Mouse (Mus musculus): ENCODE measurements at regions not wholly inside any gene's neighbourhood (a gene's known extent, or its start where the extent isn't known, plus 50 kb on each side); places are given as distances from the start of the nearest gene placed in this dataset.

DNA sequence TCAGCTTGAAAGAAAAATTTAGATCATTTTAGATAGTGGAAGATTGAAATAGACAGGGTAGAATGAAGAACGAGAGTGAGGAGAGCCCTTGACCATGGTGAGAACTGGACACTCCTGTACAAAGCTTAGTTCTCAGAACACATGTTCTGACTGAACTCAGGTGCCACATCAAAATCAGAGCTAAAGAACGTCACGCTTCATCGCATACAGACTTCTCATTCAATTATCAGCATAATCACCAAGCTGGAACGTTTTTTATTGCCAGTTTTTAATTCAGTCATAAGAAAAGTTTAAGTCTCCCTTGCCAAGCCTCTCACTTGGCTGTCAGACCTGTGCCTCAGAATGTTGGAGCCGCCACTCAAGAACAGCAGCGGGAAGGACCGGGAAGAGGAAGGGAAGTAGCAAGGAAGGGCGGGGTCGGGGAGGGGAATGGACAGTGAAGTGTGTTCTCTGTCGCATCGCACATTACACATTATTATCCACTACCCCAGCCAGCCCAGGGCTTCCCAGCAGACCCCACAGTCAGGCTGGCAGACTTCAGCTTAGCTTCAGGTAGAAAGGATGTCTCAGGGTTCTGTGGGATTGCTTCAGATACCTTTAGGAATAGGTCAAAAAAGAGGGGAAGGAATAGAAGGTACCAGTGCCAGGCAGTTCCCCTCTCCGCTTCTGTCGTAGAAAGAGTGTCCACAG, 140.1 kb upstream of the Smim15 start:
- no peak for DNase-seq

DNA sequence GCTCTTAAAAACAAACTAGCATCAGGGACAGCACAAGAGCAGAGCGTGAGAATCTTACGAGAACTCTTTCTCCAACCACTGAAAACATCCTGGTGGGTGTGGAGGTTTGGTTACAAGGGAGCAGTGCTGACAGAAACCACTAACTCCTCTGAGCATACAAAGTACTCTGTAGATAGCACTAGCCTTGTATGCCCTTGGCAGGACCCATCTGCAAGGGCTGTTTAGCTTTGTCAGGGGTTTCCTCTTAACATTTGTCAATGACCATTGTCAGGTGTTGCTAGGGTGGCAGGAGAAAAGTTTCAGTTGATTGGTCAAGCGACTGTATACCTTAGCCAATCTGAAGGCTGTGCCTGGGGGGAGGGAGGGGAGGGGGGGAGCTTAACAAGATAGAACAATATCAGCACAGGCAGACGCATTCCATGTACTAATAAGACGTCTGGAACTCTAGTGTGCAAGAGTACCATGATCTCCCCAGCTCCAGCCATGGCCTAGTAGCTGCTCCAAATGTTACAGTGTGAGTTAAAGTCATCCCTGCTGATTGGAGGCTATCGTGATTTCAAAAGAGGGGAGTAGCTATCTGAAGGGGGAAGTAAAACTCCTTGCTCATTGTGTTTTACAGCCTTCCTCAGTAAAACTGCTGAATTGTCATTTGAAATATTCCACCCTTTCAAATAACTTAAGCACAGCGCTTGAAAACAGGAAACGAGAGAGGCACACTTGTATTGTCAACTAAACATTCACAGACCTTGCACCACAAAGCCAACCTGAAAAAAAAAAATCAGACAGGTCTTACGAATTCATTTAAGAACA, 140.9 kb upstream of the Smim15 start:
- peak in 1 of 2 experiments; percentile 16 for DNase-seq

DNA sequence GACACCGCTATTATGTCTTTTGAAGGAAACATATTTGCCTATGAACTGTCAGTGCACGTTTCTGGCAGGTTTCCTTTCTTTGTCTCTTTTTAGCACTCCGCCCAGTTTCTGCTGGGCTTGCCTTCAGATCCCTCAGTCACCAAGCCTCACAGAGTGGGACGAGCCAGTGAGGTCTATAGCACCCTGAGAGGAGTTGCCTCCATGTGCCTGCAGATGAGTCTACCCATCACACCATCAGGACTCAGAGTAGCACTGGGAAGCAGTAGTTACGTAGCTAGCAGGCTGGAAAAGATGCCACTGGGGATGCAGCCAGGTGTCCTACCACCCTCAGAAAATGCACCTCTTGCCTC, 141.5 kb upstream of the Smim15 start:
- peak in 1 of 2 experiments; percentile 9 for DNase-seq

DNA sequence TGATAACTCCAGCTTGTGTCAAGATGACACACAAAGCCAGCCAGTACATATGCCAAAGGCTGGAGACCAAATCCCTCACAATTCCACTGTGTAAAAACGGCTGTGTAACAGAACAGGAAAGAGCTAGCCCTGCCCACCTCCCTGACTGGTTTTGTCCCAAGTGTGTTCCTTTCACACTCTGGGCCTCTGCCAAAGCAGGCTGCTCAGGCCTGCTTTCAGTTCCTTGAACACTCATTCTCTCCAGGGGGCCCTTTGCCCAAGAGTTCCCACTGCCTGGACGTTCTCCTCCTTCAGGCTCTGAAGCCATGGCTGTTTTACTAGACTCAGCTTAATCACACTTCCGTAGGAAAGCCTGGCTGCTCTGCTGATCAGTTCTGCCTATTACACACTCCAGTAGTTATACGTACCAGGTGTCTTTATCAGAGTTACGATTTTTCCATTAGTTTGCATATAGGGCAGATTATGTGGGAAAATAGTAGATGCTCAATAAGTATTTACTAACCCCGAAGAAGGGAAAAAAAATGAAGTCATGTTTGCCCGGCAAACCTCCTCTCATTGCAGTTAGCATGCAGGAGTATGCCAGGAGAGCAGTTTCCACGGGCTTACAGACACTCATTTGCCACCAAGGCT, 144.5 kb upstream of the Smim15 start:
- no peak for DNase-seq

DNA sequence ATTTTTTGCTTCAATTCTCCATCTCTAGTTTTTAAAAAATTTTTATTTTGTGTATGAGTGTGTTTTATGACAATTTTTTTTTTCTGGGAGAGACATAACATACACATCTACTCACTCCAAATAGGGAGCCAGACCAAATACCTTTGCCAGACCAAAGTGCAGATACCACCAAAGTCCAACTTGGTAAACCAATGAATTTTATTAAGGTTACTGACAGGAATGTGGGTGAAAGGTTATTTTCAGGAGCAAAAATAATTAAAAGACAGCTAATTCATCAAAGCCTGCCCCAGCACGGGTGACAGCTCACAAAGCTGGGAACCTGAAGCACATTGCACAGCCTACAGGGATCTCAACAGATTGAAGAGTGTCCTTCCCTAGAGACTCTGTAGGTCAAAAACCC, 146.6 kb upstream of the Smim15 start:
- no peak for DNase-seq

DNA sequence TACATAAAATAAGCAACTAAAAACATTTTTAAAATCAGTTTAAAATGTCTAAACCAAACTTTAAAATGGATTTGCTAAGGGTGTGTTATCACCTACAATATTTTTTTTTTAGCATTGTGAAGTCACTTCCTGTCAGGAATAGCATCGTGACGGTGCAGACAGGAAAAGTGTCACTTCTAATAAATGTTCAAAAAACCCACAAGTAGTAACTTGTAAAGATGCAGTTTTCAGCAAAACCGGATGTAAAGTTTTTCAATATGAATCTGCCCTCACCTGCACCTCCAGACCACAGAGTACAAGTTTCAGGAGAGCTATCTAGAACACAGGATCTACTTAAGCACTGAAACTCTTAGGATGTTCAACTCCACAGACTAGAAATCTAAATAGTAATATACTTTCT, 147.1 kb upstream of the Smim15 start:
- no peak for DNase-seq

DNA sequence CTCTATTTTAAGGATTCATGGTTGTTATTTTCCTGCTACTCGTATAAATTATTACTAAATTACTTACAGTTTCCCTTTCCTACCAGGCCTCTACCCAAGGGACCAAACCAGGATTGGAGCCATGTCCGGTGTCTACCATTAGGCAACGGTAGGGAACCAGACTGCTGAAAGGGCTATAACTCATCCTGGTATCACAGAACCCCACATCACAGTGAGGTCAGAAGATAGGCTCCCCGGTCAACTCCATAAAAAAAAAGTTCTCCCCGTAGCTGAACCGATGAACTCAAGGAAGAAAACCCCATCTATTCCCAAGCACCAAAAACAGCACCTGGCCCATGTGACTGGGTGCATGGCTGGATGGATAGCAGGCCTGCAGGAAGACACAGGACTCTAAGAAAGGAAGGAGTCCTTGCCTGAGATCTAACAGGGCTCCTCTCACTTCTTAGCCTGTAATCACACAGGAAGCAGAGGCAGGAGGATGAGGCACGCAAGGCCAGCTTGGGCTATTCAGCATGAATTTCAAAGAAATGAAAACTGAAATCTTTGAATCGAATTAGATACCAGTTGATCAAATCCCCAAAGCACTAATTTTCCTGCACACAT, 150.6 kb upstream of the Smim15 start:
- no peak for DNase-seq

DNA sequence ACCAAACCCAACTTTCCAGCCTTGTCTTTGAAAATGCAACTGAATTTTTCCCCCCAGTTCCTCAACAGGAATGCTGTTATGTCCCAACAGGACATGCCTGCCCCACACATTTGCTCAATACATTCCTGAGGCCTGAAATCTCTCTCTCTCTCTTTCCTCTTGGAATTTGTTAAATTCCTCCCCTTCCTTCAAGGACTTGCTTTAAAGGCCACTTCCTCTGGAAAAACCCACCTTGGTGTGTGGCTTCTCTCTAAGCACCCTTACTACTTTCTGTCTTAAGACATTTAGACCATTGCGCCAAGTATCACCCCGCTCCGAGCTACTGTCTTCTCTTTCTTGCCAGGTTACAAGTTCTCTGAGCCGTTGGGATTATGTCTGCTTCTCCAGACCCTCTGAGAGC, 151.2 kb upstream of the Smim15 start:
- DNase-seq = no peak

DNA sequence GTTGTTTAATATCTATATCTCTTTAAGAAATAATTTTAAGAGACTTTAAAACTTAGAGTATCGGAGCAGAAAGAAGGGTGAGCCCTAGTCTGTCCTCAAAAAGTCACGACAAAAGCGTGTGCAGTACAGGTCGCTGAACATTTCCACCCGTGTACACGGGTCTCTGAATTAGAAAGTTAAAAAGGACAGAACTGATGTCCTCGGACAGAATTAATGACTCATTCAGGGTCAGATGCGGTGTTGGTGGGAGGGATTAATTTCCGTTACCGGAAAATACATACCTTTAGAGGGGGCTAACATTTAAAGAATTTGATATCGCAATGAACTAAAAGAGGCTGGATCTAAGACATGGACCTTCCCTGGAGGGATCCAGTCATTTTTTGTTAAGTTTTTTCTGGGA, 152.3 kb upstream of the Smim15 start:
- no peak for DNase-seq

DNA sequence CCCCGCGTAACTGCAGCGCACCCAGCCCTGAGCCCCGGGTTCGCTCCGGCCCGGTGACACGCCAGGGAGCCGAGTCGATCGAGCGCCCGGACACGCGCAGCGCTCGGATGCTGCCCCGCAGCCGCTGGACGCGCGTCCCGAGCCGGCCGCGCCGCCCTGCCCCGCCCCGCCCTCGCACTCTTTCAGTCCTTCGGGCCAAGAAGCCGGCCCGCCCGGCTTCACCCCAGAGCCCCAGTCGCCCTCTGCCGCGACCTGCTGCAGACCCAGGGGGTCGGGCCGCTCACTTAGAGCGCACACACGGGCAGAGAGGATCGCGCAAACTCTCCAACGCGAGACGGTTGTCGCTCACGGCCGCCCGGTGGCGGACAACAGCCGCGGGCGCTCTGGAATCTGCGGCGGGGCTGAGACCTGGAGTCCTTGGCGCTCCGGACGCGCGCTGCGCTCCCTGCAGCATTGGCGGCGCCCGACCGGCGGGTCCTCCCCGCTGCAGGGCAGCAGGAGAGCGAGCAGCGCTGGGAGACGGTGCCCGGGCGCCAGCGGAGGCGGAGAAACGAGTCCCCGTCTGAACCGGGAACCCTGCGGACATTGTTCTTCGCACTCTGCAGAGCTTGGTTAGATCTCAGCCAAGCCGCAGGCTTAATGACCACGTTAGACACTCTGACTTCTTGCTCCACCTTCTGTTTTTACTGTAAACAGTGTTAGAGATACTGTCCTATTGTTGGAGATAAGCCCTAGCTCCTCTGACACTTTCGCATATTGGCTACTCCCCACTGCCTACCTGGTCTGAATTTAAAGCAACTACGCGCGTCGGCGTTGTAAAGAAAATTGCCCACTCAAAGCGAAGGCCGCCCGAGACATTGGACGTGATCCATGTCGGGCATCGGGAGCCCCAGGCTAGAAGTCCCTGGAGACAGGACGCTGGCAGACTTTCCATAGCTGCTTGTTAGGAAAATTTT, 153.1 kb upstream of the Smim15 start:
- peak; percentile 60 to 65 for DNase-seq

DNA sequence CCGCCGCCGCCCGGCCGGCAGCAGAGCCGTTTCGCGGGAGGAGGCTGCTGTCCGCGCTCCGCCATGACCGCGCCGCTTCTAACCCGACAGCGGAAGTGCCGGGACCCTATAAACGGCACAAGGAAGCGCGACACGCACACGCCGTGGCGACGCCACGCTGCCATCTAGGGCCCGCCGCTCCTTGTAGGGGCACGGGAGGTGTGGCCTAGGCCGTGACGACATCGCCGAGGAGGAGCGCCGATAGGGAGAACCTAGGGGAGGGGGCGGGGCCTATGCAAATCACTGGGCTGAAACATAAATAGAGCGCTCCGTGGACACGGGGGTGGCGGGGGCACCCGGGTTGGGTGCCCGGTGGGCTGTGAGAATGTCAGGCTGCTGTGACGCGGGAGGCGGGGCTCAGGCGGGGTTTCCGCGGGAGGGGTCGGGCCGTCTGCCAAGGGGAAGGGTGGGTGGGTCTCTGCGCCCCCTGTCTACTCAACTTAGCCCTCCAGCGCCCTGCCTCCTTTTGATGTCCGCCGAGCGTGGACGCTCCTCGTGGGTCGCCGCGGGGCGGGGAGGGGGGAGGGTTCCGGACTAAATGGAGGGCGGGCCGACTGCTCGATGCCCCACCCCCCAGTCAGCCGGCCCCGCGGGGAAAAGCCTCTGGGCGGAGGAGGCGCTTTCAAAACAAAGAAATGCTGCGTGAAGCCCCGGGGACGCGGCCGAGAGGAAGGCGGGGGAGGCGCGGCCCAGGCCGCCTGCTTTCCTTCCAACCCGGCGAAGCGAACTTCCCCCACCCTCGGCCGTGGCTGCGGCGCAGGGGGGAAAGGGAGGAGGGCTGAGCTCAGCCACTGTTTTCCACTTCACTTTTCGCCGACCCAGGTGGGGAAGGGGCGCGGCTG, 154.0 kb upstream of the Smim15 start:
- peak; percentile 99 to 100 for DNase-seq

DNA sequence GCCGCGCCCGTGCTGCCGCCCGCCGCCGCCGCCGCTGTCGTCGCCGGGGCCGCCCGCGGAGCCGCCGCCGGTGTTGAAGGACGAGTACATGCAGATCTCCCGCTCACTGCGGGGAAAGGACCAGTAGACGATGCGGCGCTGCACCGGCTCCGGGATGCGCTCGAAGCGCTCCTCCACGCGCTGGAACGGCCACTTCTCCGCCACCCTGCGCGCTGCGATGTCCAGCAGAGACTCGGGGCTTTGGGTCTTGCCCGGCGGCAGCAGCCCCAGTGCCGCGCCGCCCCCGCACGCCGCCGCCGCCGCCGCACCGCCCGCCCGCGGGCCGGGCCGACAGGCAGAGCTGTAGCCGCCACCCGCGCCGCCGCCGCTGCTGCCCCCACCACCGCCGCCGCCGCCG, 154.7 kb upstream of the Smim15 start:
- no peak for DNase-seq

DNA sequence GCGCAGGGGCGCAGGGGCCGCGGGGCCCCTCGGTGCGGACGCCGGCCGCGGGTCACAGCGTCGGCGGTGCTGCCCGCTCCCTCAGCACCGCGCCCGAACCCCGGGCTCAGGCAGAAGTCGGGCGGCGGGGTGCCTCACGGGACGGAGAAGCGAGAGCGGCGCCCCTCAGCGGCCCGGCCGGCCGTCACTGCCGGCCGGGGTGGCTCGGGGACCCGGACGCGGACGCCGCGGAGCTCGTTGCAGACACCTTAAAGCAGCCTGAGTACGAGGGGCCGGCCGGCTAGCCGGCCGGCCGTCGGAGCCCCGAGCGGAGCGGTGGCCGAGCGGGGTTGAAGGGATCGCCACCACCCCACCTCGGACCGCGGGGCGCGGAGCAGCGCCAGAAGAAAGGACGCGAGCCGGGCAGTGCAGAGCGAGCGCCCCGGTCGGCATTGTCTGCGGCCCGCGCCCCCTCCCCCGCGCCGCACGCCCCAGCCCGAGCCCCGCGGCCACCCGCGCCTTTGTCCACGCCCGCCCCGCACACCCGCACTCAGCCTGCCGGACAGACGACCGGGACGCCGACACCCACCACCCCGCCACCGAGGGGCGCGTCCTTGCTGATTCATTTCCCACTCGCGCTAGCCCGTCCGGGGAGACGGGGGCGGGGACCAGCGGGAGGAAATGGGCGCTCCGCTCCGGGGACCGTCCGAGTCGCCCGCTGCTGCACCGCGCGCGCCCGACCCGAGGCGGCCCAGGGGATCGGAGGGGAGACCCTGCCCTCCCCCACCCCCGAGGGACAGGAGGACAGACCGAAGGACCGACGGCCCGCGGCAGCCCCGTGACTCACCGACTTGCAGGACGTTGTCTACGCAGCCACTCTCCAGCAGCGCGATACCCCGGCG, 155.4 kb upstream of the Smim15 start:
- peak; percentile 54 to 68 for DNase-seq

DNA sequence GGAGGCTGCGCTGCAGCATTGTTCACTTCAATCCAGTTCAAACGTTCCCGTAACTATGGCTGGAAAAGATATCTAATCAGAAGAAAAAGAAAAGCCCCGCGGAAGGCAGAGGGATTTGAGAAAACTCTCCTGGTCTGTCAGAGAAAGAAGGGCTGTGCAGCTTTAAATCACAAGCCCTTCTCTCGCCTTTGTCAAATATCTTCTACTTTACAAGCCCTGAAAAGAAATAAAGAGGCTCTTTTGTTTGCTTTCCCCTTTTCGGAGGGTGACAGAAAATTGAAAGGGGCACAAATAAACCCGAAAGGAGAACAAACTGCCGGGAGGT, 156.1 kb upstream of the Smim15 start:
- no peak for DNase-seq

DNA sequence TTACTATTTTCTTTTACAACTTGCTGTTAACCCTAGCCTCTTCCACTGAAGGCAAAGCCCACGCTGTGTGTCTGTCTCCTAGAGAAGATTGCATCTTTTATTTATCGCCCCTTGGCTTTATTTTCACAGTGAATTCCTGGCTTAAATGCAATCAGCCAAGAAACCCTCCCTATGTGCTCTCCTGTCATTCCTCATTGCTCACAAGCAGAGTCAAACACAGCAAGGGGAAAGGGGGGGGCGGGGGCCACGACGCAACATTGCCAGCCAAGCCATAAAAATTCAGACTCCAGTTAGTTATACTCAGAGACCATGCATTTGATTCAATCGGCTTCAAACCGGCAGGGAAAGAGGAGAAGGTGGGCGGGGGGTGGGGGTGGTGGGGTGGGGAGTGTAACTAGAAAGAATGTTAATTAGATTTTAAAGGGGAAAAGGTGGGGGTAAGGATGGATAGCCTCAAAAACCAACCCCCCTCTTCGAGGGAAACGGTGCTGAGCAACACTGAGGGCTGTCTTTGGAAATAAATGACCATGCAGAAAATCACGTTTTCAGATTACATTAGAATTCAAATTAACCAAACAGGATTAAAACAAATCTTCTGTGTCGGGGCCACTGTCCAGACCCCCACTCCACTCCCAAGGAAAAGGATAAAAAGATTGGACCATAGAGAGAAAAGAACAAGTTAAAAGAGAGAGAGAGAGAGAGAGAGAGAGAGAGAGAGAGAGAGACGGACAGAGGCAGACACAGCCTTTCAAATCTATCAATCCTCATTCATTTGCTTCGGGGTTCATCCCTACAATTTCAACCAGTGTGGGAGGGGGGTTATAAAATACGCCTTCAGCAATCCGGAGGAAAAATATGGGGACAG, 156.6 kb upstream of the Smim15 start:
- no peak for DNase-seq

DNA sequence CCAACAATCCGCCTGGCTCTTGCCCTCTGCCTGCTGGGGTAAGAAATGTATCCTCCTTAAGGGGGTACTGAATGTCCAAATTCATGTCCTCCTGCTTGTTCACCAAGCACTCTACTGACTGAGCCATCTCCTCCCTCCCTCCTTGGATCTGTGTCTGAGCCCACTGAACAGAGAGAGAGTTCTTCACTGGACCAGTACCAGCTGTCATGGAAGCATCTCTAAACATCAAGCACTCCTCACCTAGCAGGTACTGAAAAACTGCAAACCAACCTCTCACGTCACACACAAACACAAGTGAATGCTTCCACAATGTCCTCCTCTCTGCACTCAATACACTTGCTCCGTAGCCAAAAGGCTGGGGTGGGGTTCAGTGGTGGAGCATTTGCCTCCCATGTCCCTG, 159.4 kb upstream of the Smim15 start:
- no peak for DNase-seq

DNA sequence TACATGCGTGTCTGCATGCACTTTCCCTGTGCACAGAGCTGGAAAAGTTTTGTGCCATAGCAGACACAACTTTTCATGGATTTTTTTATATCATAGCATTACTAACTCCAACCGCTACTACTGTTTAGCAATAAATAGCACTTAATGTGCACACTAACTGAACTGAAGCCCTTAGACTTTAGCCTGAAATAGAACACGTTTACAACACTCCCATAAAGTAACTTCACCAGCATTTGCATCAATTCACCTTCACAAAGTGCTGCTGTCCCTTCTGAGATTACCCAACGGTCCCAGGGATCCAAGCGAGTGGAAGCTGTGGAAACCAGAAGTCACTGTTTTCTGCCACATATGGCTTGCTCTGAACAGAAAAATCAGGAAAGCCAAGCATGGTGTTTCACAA, 161.9 kb upstream of the Smim15 start:
- no peak for DNase-seq

DNA sequence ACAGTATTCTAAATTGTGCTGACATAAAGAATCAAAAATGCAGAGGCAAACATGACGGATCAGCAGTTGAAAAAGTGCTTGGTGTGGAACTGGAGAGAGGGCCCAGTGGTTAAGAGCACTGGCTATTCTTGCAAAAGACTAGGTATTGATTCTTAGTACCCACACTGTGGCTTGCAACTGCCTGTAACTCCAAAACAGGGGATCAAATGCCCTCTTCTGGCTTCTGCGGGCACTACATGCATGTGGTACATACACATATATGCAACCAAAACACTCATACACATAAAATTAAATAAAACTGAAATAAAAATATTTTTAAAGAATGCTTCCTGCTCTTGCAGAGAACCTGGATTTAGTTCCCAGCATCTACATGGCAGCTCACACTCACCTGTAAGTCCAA, 163.7 kb upstream of the Smim15 start:
- no peak for DNase-seq

DNA sequence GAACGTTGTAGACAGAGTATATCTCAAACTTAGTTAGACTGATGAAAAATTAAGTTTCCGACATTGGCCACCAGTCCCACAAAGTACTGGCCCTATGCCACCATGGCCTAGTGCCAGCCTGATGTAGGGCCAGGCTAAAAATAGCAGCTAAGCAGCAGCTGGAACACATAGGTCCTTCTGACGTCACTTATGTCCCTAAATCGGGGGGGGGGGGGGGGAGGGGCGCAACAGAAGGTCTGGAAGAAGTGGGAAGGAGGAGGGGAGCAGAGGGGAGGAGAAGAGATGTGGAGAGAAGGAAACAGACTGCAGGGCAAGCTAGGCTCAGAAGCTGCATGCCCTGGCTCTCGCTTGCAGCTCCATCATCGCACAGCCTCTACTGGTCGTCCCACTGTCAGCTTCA, 164.7 kb upstream of the Smim15 start:
- no peak for DNase-seq

DNA sequence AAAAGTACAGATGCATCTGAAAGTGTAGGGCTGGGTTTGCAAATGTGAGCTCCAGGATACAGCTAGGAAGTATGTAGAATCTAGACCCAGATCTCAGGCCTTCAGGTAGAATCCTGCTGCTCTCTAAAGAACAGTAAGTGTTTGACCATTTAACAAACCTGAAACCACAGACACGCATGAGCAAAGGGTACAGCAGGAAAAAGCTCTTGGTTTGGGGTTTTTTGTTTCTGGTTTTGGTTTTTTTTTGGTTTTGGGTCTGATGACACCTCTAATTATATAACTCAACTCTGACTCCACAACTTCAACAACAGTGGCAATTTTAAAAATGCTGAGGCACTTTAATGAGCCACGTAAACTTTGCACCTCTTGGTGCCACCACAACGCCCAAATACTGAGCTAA, 165.3 kb upstream of the Smim15 start:
- no peak for DNase-seq

Measured in thymus, postnatal 36 days (tissue).